Mouse (Mus musculus): Measurements from ENCODE around the gene Rbm18. TPM values are rescaled to one million over a fixed set of nuclear protein-coding genes. Genes with fewer than 3 reads are reported as not detected.

Rbm18 gene
- total and polyA plus RNA-seq, 2 experiments from 2014 or later, result 61.4 to 98.7 TPM

- no peaks in the 10 kb centered on the region for H3K36me3 ChIP-seq (ENCODE audit: insufficient read depth)
- H3K9ac ChIP-seq, result peak overlapping the region; percentile 37
- peak overlapping the region; percentile 34 for H3K4me3 ChIP-seq (ENCODE audit: low read depth, low read length)
- H3K4me1 ChIP-seq (ENCODE audit: insufficient read depth), result peaks cover 5% of the 10 kb centered on the region; the same call in 1 of the 2 replicates
- peak; percentile 70 for ATAC-seq
- TF ChIP-seq CTCF (IDR thresholded peaks at IDR 0.05; ENCODE audit: low read depth), result no peak
- H3K27ac ChIP-seq (ENCODE audit: low read depth, low read length), result peak overlapping the region; percentile 50
- DNase-seq, result peak; percentile 57
- H3K4me2 ChIP-seq (ENCODE audit: low read depth), result peak overlapping the region; percentile 57
- H3K9me3 ChIP-seq (ENCODE audit: low read length), result no peaks in the 10 kb centered on the region
- 6% methylated on average over 70 of the region's 70 CpGs for WGBS
- peaks cover 68% of the 10 kb centered on the region for H3K27me3 ChIP-seq (ENCODE audit: insufficient read depth, low read length)
These were observed 45.5 kb downstream of the Rbm18 start for GRCm38 (mm10) chr2:36090853-36091741.

- Histone ChIP-seq H3K9ac (peak overlapping the region; percentile 18; the same call in 1 of the 2 replicates), H3K4me1 (ENCODE audit: insufficient read depth) (peaks cover 5% of the 10 kb centered on the region; the same call in 1 of the 2 replicates), H3K27ac (ENCODE audit: low read depth, low read length) (no peak overlapping the region), H3K4me2 (ENCODE audit: low read depth) (peak overlapping the region; percentile 7), H3K9me3 (ENCODE audit: low read length) (no peaks in the 10 kb centered on the region), H3K4me3 (ENCODE audit: low read depth, low read length) (no peak overlapping the region), H3K27me3 (ENCODE audit: insufficient read depth, low read length) (peaks cover 50% of the 10 kb centered on the region), H3K36me3 (ENCODE audit: insufficient read depth) (no peaks in the 10 kb centered on the region)
- no peak for TF ChIP-seq CTCF (IDR thresholded peaks at IDR 0.05; ENCODE audit: low read depth)
- no peak for ATAC-seq
- DNase-seq, result no peak
- 20% methylated on average over 3 of the region's 3 CpGs for WGBS
These were observed 47.4 kb downstream of the Rbm18 start for GRCm38 (mm10) chr2:36089190-36089589.

- ATAC-seq (no peak), DNase-seq (no peak)
- H3K27ac ChIP-seq (ENCODE audit: low read depth, low read length), result peak overlapping the region; percentile 3; the same call in 1 of the 2 replicates
- H3K4me2 ChIP-seq (ENCODE audit: low read depth), result no peak overlapping the region
- H3K36me3 ChIP-seq (ENCODE audit: insufficient read depth), result no peaks in the 10 kb centered on the region
- peaks cover 14% of the 10 kb centered on the region; the same call in 1 of the 2 replicates for H3K27me3 ChIP-seq (ENCODE audit: insufficient read depth, low read length)
- H3K4me3 ChIP-seq (ENCODE audit: low read depth, low read length), result no peak overlapping the region
- TF ChIP-seq CTCF (IDR thresholded peaks at IDR 0.05; ENCODE audit: low read depth), result no peak
- no peaks in the 10 kb centered on the region for H3K9me3 ChIP-seq (ENCODE audit: low read length)
- 77% methylated on average over 1 of the region's 1 CpGs for WGBS
- H3K4me1 ChIP-seq (ENCODE audit: insufficient read depth), result no peaks in the 10 kb centered on the region
- H3K9ac ChIP-seq, result no peak overlapping the region
These were observed 51.5 kb downstream of the Rbm18 start for GRCm38 (mm10) chr2:36085041-36085440.

GRCm38 (mm10) chr2:36082802-36083580 is 53.6 kb downstream of the Rbm18 start:
- 0 out of 2 replicates have a peak, but pooled peaks have one; percentile 13 for ATAC-seq
- 64% methylated on average over 9 of the region's 9 CpGs for WGBS

GRCm38 (mm10) chr2:36081446-36081845 is 55.1 kb downstream of the Rbm18 start:
- WGBS, result 37% methylated on average over 9 of the region's 9 CpGs
- no peak for ATAC-seq

More at GRCm38 (mm10) chr2:36082802-36083580, 53.6 kb downstream of the Rbm18 start:
- H3K4me2 ChIP-seq (ENCODE audit: low read depth), result no peak overlapping the region
- no peak overlapping the region for H3K4me3 ChIP-seq (ENCODE audit: low read depth, low read length)
- no peaks in the 10 kb centered on the region for H3K9me3 ChIP-seq (ENCODE audit: low read length)
- H3K27ac ChIP-seq (ENCODE audit: low read depth, low read length), result no peak overlapping the region
- DNase-seq, result no peak
- no peaks in the 10 kb centered on the region for H3K36me3 ChIP-seq (ENCODE audit: insufficient read depth)
- no peaks in the 10 kb centered on the region for H3K4me1 ChIP-seq (ENCODE audit: insufficient read depth)
- H3K27me3 ChIP-seq (ENCODE audit: insufficient read depth, low read length), result peaks cover 6% of the 10 kb centered on the region; the same call in 1 of the 2 replicates
- H3K9ac ChIP-seq, result no peak overlapping the region
- no peak for TF ChIP-seq CTCF (IDR thresholded peaks at IDR 0.05; ENCODE audit: low read depth)

GRCm38 (mm10) chr2:36077160-36077761 is 59.3 kb downstream of the Rbm18 start:
- no peak for TF ChIP-seq CTCF (IDR thresholded peaks at IDR 0.05; ENCODE audit: low read depth)
- no peak for DNase-seq
- peak; percentile 60 for ATAC-seq
- WGBS, result 17% methylated on average over 11 of the region's 11 CpGs
- H3K9ac ChIP-seq, result 0 out of 2 replicates have a peak overlapping the region, but pooled peaks have one; percentile 28
- 0 out of 2 replicates have a peak, but pooled peaks cover 6% of the 10 kb centered on the region for H3K4me1 ChIP-seq (ENCODE audit: insufficient read depth)
- H3K9me3 ChIP-seq (ENCODE audit: low read length), result no peaks in the 10 kb centered on the region
- peak overlapping the region; percentile 38 for H3K4me2 ChIP-seq (ENCODE audit: low read depth)
- no peak overlapping the region for H3K27ac ChIP-seq (ENCODE audit: low read depth, low read length)
- no peaks in the 10 kb centered on the region for H3K36me3 ChIP-seq (ENCODE audit: insufficient read depth)
- no peak overlapping the region for H3K4me3 ChIP-seq (ENCODE audit: low read depth, low read length)
- no peaks in the 10 kb centered on the region for H3K27me3 ChIP-seq (ENCODE audit: insufficient read depth, low read length)

More at GRCm38 (mm10) chr2:36081446-36081845, 55.1 kb downstream of the Rbm18 start:
- no peak overlapping the region for H3K4me3 ChIP-seq (ENCODE audit: low read depth, low read length)
- DNase-seq, result no peak
- no peak for TF ChIP-seq CTCF (IDR thresholded peaks at IDR 0.05; ENCODE audit: low read depth)
- no peak overlapping the region for H3K4me2 ChIP-seq (ENCODE audit: low read depth)
- H3K9ac ChIP-seq, result no peak overlapping the region
- no peaks in the 10 kb centered on the region for H3K36me3 ChIP-seq (ENCODE audit: insufficient read depth)
- H3K4me1 ChIP-seq (ENCODE audit: insufficient read depth), result 0 out of 2 replicates have a peak, but pooled peaks cover 6% of the 10 kb centered on the region
- no peaks in the 10 kb centered on the region; the same call in 1 of the 2 replicates for H3K27me3 ChIP-seq (ENCODE audit: insufficient read depth, low read length)
- H3K9me3 ChIP-seq (ENCODE audit: low read length), result no peaks in the 10 kb centered on the region
- H3K27ac ChIP-seq (ENCODE audit: low read depth, low read length), result no peak overlapping the region
